Mouse (Mus musculus) MEL (cell line): Measurements from ENCODE around the gene Tmem178b. TPM values are rescaled to one million over a fixed set of nuclear protein-coding genes. Genes with fewer than 3 reads are reported as not detected.

Experiments used
- DNase-seq: peaks from one replicate; pipeline ENCODE4 v3.0.0; 2011; ENCODE audit warnings: low read depth, low spot score
- H3K27ac ChIP-seq: 2 replicates; pipeline ENCODE4 v1.5.1; 2012; ENCODE audit warnings: low read depth, mild to moderate bottlenecking, control low read depth, low read length, moderate library complexity; ENCODE audit not compliant: control insufficient read depth
- H3K27me3 ChIP-seq, 2 experiments: fragments of 150-350 bp in 1 of 2; sonication (generic) in 1 of 2; 2 replicates each; pipeline ENCODE4 v1.6.1; 2012; ENCODE audit warnings: low read length in 2 of 2, mild to moderate bottlenecking in 2 of 2, improper control_type of control experiment in 1 of 2, moderate library complexity in 1 of 2; ENCODE audit not compliant: insufficient read depth in 2 of 2, control insufficient read depth in 1 of 2
- H3K36me3 ChIP-seq, 2 experiments: 2 replicates each; pipeline ENCODE4 v1.6.1; 2012 to 2014; ENCODE audit warnings: low read length in 2 of 2, improper control_type of control experiment in 1 of 2, inconsistent platforms in 1 of 2, mild to moderate bottlenecking in 1 of 2; ENCODE audit not compliant: insufficient read depth in 2 of 2, control insufficient read depth in 1 of 2
- H3K4me1 ChIP-seq, 2 experiments: fragments of 150-350 bp in 1 of 2; sonication (generic) in 1 of 2; 2 replicates each; pipeline ENCODE4 v1.6.1; 2012; ENCODE audit warnings: low read length in 2 of 2, improper control_type of control experiment in 1 of 2, mild to moderate bottlenecking in 1 of 2; ENCODE audit not compliant: insufficient read depth in 2 of 2, control insufficient read depth in 1 of 2
- H3K4me3 ChIP-seq, 2 experiments: fragments of 150-350 bp in 1 of 2; sonication (generic) in 1 of 2; 2 replicates each; pipeline ENCODE4 v1.5.1; 2012; ENCODE audit warnings: low read depth in 2 of 2, low read length in 2 of 2, mild to moderate bottlenecking in 2 of 2, moderate library complexity in 2 of 2, control low read depth in 1 of 2, improper control_type of control experiment in 1 of 2; ENCODE audit not compliant: control insufficient read depth in 1 of 2, insufficient read depth in 1 of 2
- H3K79me2 ChIP-seq: 2 replicates; pipeline ENCODE4 v1.6.1; 2012; ENCODE audit warnings: mild to moderate bottlenecking, low read length, moderate library complexity; ENCODE audit not compliant: control insufficient read depth, poor library complexity, insufficient read depth
- H3K9ac ChIP-seq: 2 replicates; pipeline ENCODE4 v1.6.1; 2012; ENCODE audit warnings: low read depth, mild to moderate bottlenecking, control low read depth, low read length, moderate library complexity; ENCODE audit not compliant: control insufficient read depth, poor library complexity, severe bottlenecking
- H3K9me3 ChIP-seq: fragments of 150-350 bp; sonication (generic); replicated peaks from 2 replicates; pipeline ENCODE4 v1.6.1; 2012; ENCODE audit warnings: mild to moderate bottlenecking, low read length, improper control_type of control experiment, moderate library complexity; ENCODE audit not compliant: insufficient read depth
- BHLHE40 ChIP-seq: IDR thresholded peaks from 2 replicates; pipeline ENCODE4 v1.6.1; 2012; ENCODE audit warnings: low read depth, mild to moderate bottlenecking, inconsistent platforms, low read length, improper control_type of control experiment, borderline replicate concordance
- CHD1 ChIP-seq: IDR thresholded peaks from 2 replicates; pipeline ENCODE4 v1.6.1; 2012; ENCODE audit warnings: low read depth, mild to moderate bottlenecking, inconsistent platforms, low read length, improper control_type of control experiment
- CTCF ChIP-seq, 3 experiments: IDR thresholded peaks in 2 of 3; conservative IDR thresholded peaks in 1 of 3; 2 replicates each; pipeline ENCODE4 v1.5.1; 2011 to 2012; ENCODE audit warnings: low read length in 3 of 3, low read depth in 2 of 3, mild to moderate bottlenecking in 2 of 3, improper control_type of control experiment in 1 of 3, inconsistent platforms in 1 of 3, mixed read lengths in 1 of 3, moderate library complexity in 1 of 3; ENCODE audit not compliant: control insufficient read depth in 1 of 3, insufficient read depth in 1 of 3, poor library complexity in 1 of 3, severe bottlenecking in 1 of 3
- E2F4 ChIP-seq: IDR thresholded peaks from 2 replicates; pipeline ENCODE4 v1.6.1; 2011; ENCODE audit warnings: low read depth, low read length, improper control_type of control experiment, borderline replicate concordance
- ETS1 ChIP-seq: IDR thresholded peaks from 2 replicates; pipeline ENCODE4 v1.6.1; 2012; ENCODE audit warnings: low read depth, mild to moderate bottlenecking, inconsistent platforms, low read length, improper control_type of control experiment, moderate library complexity
- JUND ChIP-seq: IDR thresholded peaks from 2 replicates; pipeline ENCODE4 v1.6.1; 2011; ENCODE audit warnings: low read depth, mild to moderate bottlenecking, improper control_type of control experiment, low read length
- MAZ ChIP-seq: IDR thresholded peaks from 2 replicates; pipeline ENCODE4 v1.6.1; 2012; ENCODE audit warnings: low read depth, mild to moderate bottlenecking, inconsistent platforms, low read length, improper control_type of control experiment
- POLR2A ChIP-seq, 2 experiments: IDR thresholded peaks; 2 replicates each; pipeline ENCODE4 v1.6.1; 2011 to 2012; ENCODE audit warnings: low read length in 2 of 2, mild to moderate bottlenecking in 2 of 2, control low read depth in 1 of 2, improper control_type of control experiment in 1 of 2, low read depth in 1 of 2, moderate library complexity in 1 of 2; ENCODE audit not compliant: control insufficient read depth in 1 of 2, insufficient read depth in 1 of 2, poor library complexity in 1 of 2
- POLR2AphosphoS5 ChIP-seq: IDR thresholded peaks from 2 replicates; pipeline ENCODE4 v1.6.1; 2012; ENCODE audit warnings: low read depth, borderline replicate concordance, mild to moderate bottlenecking, inconsistent platforms, low read length, moderate library complexity, mixed read lengths
- RCOR1 ChIP-seq: IDR thresholded peaks from 2 replicates; pipeline ENCODE4 v1.6.1; 2012; ENCODE audit warnings: low read depth, mild to moderate bottlenecking, inconsistent platforms, low read length, improper control_type of control experiment
- SIN3A ChIP-seq: IDR thresholded peaks from 2 replicates; pipeline ENCODE4 v1.6.1; 2012; ENCODE audit warnings: low read length, improper control_type of control experiment, inconsistent platforms
- TAL1 ChIP-seq: IDR thresholded peaks from 2 replicates; pipeline ENCODE4 v1.6.1; 2012; ENCODE audit warnings: mild to moderate bottlenecking, inconsistent platforms, low read length, moderate library complexity, mixed read lengths
- UBTF ChIP-seq: IDR thresholded peaks from 2 replicates; pipeline ENCODE4 v1.6.1; 2012; ENCODE audit warnings: low read depth, mild to moderate bottlenecking, inconsistent platforms, low read length, improper control_type of control experiment, moderate library complexity, borderline replicate concordance; ENCODE audit not compliant: insufficient read depth
- polyA plus RNA-seq, 2 experiments: library from polyadenylated mRNA; stranded (reverse) in 1 of 2; unstranded in 1 of 2; fragments of >175 nt in 1 of 2; fragments of >200 nt in 1 of 2; gene quantifications; 2 replicates each; pipeline versions ENCODE4 v1.2.1 to v1.2.4; 2012; ENCODE audit warnings: low replicate concordance in 2 of 2, low read depth in 1 of 2; ENCODE audit not compliant: insufficient read length in 2 of 2, insufficient read depth in 1 of 2, missing spikeins in 1 of 2
- total RNA-seq: library from RNA; depleted of rRNA; stranded (reverse); fragments of 300-350 nt; gene quantifications from 2 replicates; pipeline ENCODE4 v1.2.3, GENCODE M21; 2012

The Tmem178b gene
- total and polyA plus RNA-seq, 3 experiments, result not detected

DNA sequence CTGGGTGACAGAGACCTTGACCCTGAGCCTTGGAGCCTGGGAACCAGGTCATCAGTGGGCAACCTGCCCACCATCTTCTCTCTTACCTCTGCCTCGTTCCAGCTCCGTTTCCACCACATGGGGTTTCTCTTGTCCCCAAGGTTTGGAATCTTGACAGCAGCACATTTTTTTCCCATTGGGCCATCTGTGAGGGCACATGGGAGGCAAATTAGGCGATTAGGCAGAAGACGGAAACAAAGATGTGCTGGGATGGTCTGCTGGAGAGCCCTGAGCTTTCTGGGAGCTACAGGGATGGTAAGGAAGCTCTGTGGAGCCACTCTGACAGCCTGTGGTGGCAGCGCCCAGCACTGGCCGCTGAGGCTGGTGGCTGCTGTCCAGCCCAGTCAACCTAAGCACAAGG, 300.5 kb downstream of the Tmem178b start:
- TF ChIP-seq POLR2A (IDR thresholded peaks at IDR 0.05; ENCODE audit: control insufficient read depth in 1 of 2, insufficient read depth in 1 of 2, low read depth in 1 of 2, low read length in 2 of 2, poor library complexity in 1 of 2) (no peak), BHLHE40 (no peak), TAL1 (no peak), JUND (no peak), CHD1 (no peak), RCOR1 (no peak), SIN3A (no peak)
- TF ChIP-seq, all 39 proteins: peak for 0
- H3K36me3 ChIP-seq, result no peaks in the 10 kb centered on the region
- no peaks in the 10 kb centered on the region for H3K79me2 ChIP-seq
- H3K9me3 ChIP-seq, result no peaks in the 10 kb centered on the region
- H3K9ac ChIP-seq, result no peak overlapping the region
- no peaks in the 10 kb centered on the region for H3K4me1 ChIP-seq
- DNase-seq, result no peak
- no peaks in the 10 kb centered on the region for H3K27me3 ChIP-seq
- no peak overlapping the region for H3K27ac ChIP-seq
- H3K4me3 ChIP-seq, result no peak overlapping the region

DNA sequence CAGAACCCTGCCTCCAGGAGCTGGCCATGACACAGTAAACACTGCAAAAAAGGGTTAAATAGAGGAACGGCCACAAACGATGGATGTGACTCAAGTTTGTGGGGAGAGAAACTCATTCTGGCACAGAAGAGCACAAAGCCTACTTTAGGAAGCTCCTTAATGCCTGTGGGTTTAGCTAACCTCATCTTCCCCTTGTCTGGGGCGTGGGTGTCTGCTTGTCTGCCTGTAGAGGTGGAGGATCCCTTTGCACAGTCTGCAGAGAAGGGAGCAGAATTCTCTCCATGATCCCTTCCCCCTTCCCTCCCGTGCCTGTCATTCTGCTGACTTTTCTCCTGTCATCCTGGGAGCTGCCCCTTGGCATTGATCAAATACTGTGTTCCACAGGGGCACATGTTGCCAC, 304.8 kb downstream of the Tmem178b start:
- no peak overlapping the region for H3K27ac ChIP-seq
- no peak for DNase-seq
- H3K36me3 ChIP-seq, result no peaks in the 10 kb centered on the region
- TF ChIP-seq ETS1 (no peak), JUND (no peak), UBTF (no peak), MAZ (no peak), SIN3A (no peak), CTCF (IDR thresholded peaks at IDR 0.05 in 2 of 3, conservative IDR thresholded peaks at IDR 0.05 in 1 of 3; ENCODE audit: control insufficient read depth in 1 of 3, insufficient read depth in 1 of 3, low read depth in 2 of 3, low read length in 3 of 3, poor library complexity in 1 of 3, severe bottlenecking in 1 of 3) (no peak), POLR2A (IDR thresholded peaks at IDR 0.05; ENCODE audit: control insufficient read depth in 1 of 2, insufficient read depth in 1 of 2, low read depth in 1 of 2, low read length in 2 of 2, poor library complexity in 1 of 2) (no peak)
- H3K9ac ChIP-seq, result no peak overlapping the region
- no peaks in the 10 kb centered on the region for H3K79me2 ChIP-seq
- no peak overlapping the region for H3K4me3 ChIP-seq
- H3K4me1 ChIP-seq, result no peaks in the 10 kb centered on the region
- no peaks in the 10 kb centered on the region for H3K9me3 ChIP-seq
- H3K27me3 ChIP-seq, result no peaks in the 10 kb centered on the region

DNA sequence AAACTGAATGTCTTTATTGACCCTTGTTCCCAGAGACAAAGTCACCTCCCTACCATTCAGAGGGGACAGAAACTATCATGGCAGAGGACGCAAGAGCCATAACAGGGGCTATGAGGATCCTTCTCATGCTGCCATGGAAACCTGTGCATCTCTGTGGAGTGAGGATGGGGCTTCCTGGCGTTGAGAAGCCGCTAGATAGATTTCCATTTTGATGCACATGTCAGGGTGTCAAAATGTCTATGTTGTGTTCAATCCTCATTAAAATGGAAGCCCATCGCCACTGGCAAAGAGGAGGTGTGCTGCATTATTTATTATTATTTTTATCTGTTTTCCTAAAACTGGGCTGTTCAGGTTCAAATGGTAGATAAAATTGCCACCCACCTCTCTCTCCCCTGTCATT, 307.5 kb downstream of the Tmem178b start:
- no peaks in the 10 kb centered on the region for H3K4me1 ChIP-seq
- no peak overlapping the region for H3K27ac ChIP-seq
- no peak overlapping the region for H3K9ac ChIP-seq
- H3K79me2 ChIP-seq, result no peaks in the 10 kb centered on the region
- H3K9me3 ChIP-seq, result no peaks in the 10 kb centered on the region
- no peak overlapping the region for H3K4me3 ChIP-seq
- no peaks in the 10 kb centered on the region for H3K36me3 ChIP-seq
- no peak for TF ChIP-seq POLR2A (IDR thresholded peaks at IDR 0.05; ENCODE audit: control insufficient read depth in 1 of 2, insufficient read depth in 1 of 2, low read depth in 1 of 2, low read length in 2 of 2, poor library complexity in 1 of 2)
- TF ChIP-seq POLR2AphosphoS5, result no peak
- no peak for TF ChIP-seq ETS1
- TF ChIP-seq E2F4, result no peak
- no peak for DNase-seq
- H3K27me3 ChIP-seq, result no peaks in the 10 kb centered on the region
